Mouse (Mus musculus): ENCODE results near the gene Slc25a45.

The Slc25a45 gene

GRCm38 (mm10) chr19:5928104-5928503, 50.5 kb downstream of the Slc25a45 start:
- no peak for DNase-seq (ENCODE audit: low read depth, low spot score)

GRCm38 (mm10) chr19:5928546-5928945, 50.9 kb downstream of the Slc25a45 start:
- DNase-seq (ENCODE audit: low read depth, low spot score): no peak

GRCm38 (mm10) chr19:5929634-5930596, 52.3 kb downstream of the Slc25a45 start:
- no peak for DNase-seq (ENCODE audit: low read depth, low spot score)

GRCm38 (mm10) chr19:5935266-5935665, 57.7 kb downstream of the Slc25a45 start:
- DNase-seq (ENCODE audit: low read depth, low spot score): no peak
